Mouse (Mus musculus): ENCODE data around the gene Cish. TPM values are rescaled to one million over a fixed set of nuclear protein-coding genes. Genes with fewer than 3 reads are reported as not detected.

Gene Cish
- total RNA-seq, 2 experiments from 2014 or later = 36.9 to 45.3 TPM

DNA sequence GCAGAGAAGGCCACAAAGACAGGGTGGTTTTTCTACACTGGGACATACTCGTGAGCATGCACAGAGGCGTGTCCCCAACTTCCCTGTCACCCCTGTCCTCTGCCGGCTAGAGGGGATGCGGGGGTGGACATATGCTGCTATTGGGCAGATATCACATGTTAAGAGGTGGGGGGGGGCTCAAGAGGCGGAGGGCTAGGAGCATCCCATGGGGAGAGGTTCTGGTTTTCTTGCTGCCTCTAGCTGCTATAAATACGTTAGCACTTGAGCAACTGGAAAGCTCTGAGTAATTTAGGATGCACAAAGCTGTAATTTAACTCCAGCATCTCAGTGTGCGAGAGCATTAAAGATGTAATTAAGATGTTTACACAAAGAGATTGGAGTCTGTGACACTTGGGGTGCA is 53.5 kb downstream of the Cish start:
- DNase-seq = no peak

Other genes with a start within 250 kb of the Cish start
- gene Dock3, start 64.1 kb upstream of the Cish start, total RNA-seq (2021) = 1 to 10 TPM; 3.3 to 4.5 TPM
- 10 to 100 TPM; 28.6 to 29.5 TPM for gene Mapkapk3, start 6.1 kb upstream of the Cish start, total RNA-seq (2021)
- gene Hemk1, start 42.3 kb downstream of the Cish start, total RNA-seq (2021) = 10 to 100 TPM; 24.1 to 33.5 TPM
- 10 to 100 TPM in 1 of 2 experiments, 1 to 10 TPM in 1; 4.0 to 10.9 TPM for gene 6430571L13Rik, start 44.6 kb downstream of the Cish start, total RNA-seq (2021)
- gene Cacna2d2, start 103.6 kb downstream of the Cish start, total RNA-seq (2021) = 1 to 10 TPM; 4.1 to 4.7 TPM
- gene Tmem115, start 237.9 kb downstream of the Cish start, total RNA-seq (2021) = 10 to 100 TPM; 31.4 to 37.6 TPM
- gene Cyb561d2, start 246.2 kb downstream of the Cish start, total RNA-seq (2021) = 10 to 100 TPM; 15.4 to 16.1 TPM
- gene Nprl2, start 246.2 kb downstream of the Cish start, total RNA-seq (2021) = 10 to 100 TPM; 19.2 to 21.3 TPM